Mouse (Mus musculus): ENCODE measurements around the gene Dlg2.

GRCm38 (mm10) chr7:92147499-92147898, 1671.0 kb downstream of the Dlg2 start:
- TF ChIP-seq GATA1 (IDR thresholded peaks at IDR 0.05; ENCODE audit: borderline replicate concordance, low read length) (no peak), FLI1 (IDR thresholded peaks at IDR 0.05; ENCODE audit: low read length) (no peak)
